Mouse (Mus musculus) forebrain, embryonic 11.5 days (tissue): Measurements from ENCODE around the gene Spock1. TPM values are rescaled to one million over a fixed set of nuclear protein-coding genes. Genes with fewer than 3 reads are reported as not detected.

ENCODE experiments used
- ATAC-seq: fragments of 200-750 bp; cut with Nextera tagmentation; replicated peaks from 2 replicates; pipeline ENCODE4 v1.8.0; 2017; ENCODE audit warnings: moderate TSS enrichment; ENCODE audit not compliant: low FRiP score
- DNase-seq: peaks from one replicate; pipeline ENCODE4 v3.0.0-alpha.2; 2017; ENCODE audit warnings: low spot score
- H3K27ac ChIP-seq: fragments of 300-500 bp; sonication (generic); 2 replicates; pipeline ENCODE4 v1.5.1; 2014; ENCODE audit warnings: low read depth, low read length
- H3K27me3 ChIP-seq: fragments of 300-500 bp; sonication (generic); 2 replicates; pipeline ENCODE4 v1.6.1; 2014; ENCODE audit warnings: mild to moderate bottlenecking, low read length, mixed read lengths; ENCODE audit not compliant: control insufficient read depth, insufficient read depth
- H3K36me3 ChIP-seq: fragments of 300-500 bp; sonication (generic); 2 replicates; pipeline ENCODE4 v1.6.1; 2014; ENCODE audit warnings: mild to moderate bottlenecking, low read length, moderate library complexity, mixed read lengths; ENCODE audit not compliant: control insufficient read depth, insufficient read depth
- H3K4me1 ChIP-seq: fragments of 300-500 bp; sonication (generic); replicated peaks from 2 replicates; pipeline ENCODE4 v1.6.1; 2014; ENCODE audit warnings: low read length, mixed read lengths; ENCODE audit not compliant: control insufficient read depth, insufficient read depth
- H3K4me2 ChIP-seq: fragments of 300-500 bp; sonication (generic); 2 replicates; pipeline ENCODE4 v1.6.1; 2014; ENCODE audit warnings: low read depth, mild to moderate bottlenecking, low read length, moderate library complexity, mixed read lengths; ENCODE audit not compliant: severe bottlenecking
- H3K4me3 ChIP-seq: fragments of 300-500 bp; sonication (generic); 2 replicates; pipeline ENCODE4 v1.5.1; 2014; ENCODE audit warnings: low read depth, low read length
- H3K9ac ChIP-seq: fragments of 300-500 bp; sonication (generic); 2 replicates; pipeline ENCODE4 v1.6.1; 2014; ENCODE audit warnings: low read length
- H3K9me3 ChIP-seq: fragments of 300-500 bp; sonication (generic); 2 replicates; pipeline ENCODE4 v1.6.1; 2016; ENCODE audit warnings: low read length, mixed read lengths; ENCODE audit not compliant: control insufficient read depth
- WGBS: fragments of 180-500 bp; shearing (Covaris S2); extraction: QIAGEN DNeasy Blood & Tissue Kit; methylation state at CpG from one replicate; pipeline ENCODE4 v1.1.7; 2014; 5-methylcytosine and 5-hydroxymethylcytosine counted together
- polyA plus RNA-seq: library from polyadenylated mRNA; unstranded; fragments of >200 nt; fragmentation: Nextera tagmentation; extraction: Ambion mirVana; gene quantifications from 2 replicates; pipeline ENCODE4 v1.2.1, GENCODE M21; 2014

The Spock1 gene
- polyA plus RNA-seq, 1 experiment from 2014 or later = 4.0 TPM

DNA sequence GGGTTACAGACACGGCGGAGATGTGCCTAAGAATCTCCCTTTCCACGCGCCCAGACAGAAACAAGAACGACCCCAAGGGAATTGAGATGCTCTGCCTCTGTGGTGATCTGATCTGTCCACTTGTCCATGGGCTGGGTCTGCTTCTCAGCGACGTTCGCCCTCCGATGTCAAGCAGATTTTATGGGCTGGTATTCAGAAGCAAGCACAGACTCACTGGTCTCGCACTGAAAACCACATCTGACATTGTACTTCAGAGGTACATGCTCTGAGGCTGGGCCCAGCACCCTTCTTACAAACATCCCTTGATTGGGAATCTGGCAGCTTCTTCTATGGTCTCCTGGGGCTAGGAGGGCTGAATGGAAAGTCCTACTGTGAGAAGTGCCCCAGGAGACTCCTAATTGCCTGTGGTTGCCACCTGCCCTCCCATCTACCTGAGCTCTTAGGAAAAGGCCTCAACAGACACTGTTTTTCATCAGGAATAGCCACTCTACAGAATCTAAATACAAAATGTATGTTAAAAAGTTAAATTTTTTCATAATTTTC is 51.8 kb downstream of the Spock1 start:
- Histone ChIP-seq H3K4me2 (no peak overlapping the region), H3K36me3 (no peaks in the 10 kb centered on the region), H3K9me3 (no peaks in the 10 kb centered on the region), H3K4me1 (no peaks in the 10 kb centered on the region; the same call in 1 of the 2 replicates), H3K27me3 (no peaks in the 10 kb centered on the region), H3K9ac (no peak overlapping the region), H3K27ac (no peak overlapping the region), H3K4me3 (no peak overlapping the region)
- 86% methylated on average over 10 of the region's 10 CpGs for WGBS
- DNase-seq = no peak
- ATAC-seq = no peak

DNA sequence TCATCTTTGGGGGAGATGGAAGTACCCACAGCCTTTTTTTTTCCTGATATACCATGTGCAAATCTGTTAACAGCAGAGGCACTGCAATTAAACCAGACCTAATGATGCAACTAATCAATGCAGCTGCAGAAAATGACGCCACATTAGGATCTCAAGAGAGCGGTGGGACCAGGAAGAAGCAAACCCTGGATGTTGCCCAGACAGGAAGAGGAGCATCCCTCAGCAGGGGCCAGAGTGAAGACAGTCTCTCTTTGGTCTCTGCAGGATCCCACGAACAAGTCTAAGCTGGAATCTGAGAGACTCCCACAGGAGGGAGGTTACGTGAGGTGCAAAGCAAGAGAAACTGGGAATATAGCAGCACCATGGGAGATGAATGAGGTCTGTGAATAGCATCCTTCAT is 52.4 kb downstream of the Spock1 start:
- no peak for DNase-seq
- H3K9ac ChIP-seq = no peak overlapping the region
- no peaks in the 10 kb centered on the region; the same call in 1 of the 2 replicates for H3K4me1 ChIP-seq
- no peak overlapping the region for H3K4me3 ChIP-seq
- no peak overlapping the region for H3K27ac ChIP-seq
- H3K4me2 ChIP-seq = no peak overlapping the region
- no peaks in the 10 kb centered on the region for H3K9me3 ChIP-seq
- no peaks in the 10 kb centered on the region for H3K36me3 ChIP-seq
- ATAC-seq = no peak
- no peaks in the 10 kb centered on the region for H3K27me3 ChIP-seq
- WGBS = 74% methylated on average over 4 of the region's 4 CpGs

DNA sequence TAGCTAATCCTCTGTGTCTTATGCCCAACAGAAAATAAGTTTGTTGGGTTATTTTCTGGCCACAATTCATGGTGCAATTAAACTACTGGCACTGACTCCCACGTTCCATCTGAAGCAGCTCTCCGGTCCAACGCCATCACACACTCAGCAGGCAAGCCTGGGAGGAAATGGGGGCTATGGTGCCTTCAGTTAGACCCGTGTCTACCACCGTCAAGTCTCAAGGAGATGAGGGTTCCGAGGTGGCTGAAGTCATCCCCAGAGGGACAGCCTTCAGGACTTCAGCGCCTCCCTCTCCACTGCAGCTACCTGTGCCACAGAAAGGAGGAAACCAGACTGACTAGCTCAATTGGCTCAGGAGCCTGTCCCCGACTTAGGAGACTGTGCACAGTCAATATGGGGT is 53.7 kb downstream of the Spock1 start:
- no peak overlapping the region for H3K9ac ChIP-seq
- DNase-seq (no peak), ATAC-seq (no peak)
- WGBS = 87% methylated on average over 8 of the region's 8 CpGs
- no peak overlapping the region for H3K4me2 ChIP-seq
- no peaks in the 10 kb centered on the region for H3K36me3 ChIP-seq
- H3K9me3 ChIP-seq = no peaks in the 10 kb centered on the region
- H3K27me3 ChIP-seq = no peaks in the 10 kb centered on the region
- no peaks in the 10 kb centered on the region; the same call in 1 of the 2 replicates for H3K4me1 ChIP-seq
- H3K27ac ChIP-seq = no peak overlapping the region
- H3K4me3 ChIP-seq = no peak overlapping the region

DNA sequence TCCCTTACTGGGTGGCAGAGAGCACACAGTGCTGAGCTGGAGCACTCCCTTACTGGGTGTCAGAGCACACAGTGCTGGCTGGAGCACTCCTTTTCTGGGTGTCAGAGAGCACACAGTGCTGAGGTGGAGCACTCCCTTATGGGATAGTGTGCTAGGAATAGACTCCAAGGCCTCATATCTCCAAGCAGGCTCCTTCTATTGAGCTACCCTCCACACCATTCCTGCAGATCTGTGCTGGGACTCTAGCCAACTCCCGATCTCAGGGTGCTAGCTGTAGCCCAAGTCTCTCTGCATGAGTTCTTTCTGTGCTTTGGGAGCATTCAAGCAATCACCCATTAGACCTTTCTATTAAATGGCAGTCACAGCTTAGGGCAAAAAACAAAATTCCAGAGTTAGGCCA is 54.5 kb downstream of the Spock1 start:
- H3K4me2 ChIP-seq = no peak overlapping the region
- no peaks in the 10 kb centered on the region for H3K36me3 ChIP-seq
- H3K9me3 ChIP-seq = no peaks in the 10 kb centered on the region
- 62% methylated on average over 1 of the region's 1 CpGs for WGBS
- ATAC-seq = no peak
- H3K4me1 ChIP-seq = no peaks in the 10 kb centered on the region; the same call in 1 of the 2 replicates
- H3K4me3 ChIP-seq = no peak overlapping the region
- H3K27me3 ChIP-seq = no peaks in the 10 kb centered on the region
- H3K9ac ChIP-seq = no peak overlapping the region
- DNase-seq = no peak
- no peak overlapping the region for H3K27ac ChIP-seq

DNA sequence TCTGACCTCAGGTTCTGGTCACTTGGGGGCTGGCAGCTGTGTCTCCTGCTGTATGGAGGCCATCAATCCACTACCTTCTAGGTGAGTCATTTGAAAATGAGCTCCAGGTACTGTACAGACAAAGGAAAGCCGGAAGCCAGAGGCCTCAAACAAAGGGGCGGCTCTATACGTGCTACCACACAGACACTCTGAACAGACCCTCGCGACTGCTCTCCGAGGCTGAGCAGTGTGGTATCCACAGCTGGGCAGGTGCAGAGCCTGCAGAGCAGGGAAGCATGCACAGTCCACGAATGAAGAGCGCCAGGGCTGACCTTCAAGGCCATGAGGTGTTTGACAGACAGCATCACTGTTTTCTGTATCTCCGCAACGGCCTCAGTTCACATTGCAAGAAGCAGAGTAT is 55.0 kb downstream of the Spock1 start:
- Histone ChIP-seq H3K4me1 (no peaks in the 10 kb centered on the region), H3K9me3 (no peaks in the 10 kb centered on the region), H3K9ac (no peak overlapping the region), H3K36me3 (no peaks in the 10 kb centered on the region), H3K4me3 (no peak overlapping the region), H3K27me3 (no peaks in the 10 kb centered on the region), H3K27ac (no peak overlapping the region), H3K4me2 (no peak overlapping the region)
- WGBS = 86% methylated on average over 10 of the region's 10 CpGs
- DNase-seq = no peak
- ATAC-seq = no peak

DNA sequence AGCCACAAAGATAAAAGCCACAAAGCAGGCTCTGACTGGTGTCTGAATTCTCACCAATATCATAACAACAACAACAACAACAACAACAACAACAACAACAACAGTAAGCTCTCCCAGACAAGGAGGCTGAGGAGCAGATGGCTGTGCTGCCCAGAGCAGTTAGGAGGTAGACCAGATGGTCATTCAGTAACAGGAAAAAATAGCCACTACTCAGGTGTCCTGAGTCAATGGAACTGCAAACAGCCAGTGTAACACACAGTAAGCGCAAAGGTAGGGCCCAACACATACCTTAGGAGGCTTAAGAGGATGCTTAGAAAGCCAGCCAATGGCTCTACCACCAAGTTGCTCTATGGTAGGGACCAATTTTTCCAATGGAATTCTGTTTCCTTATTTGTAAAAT is 59.2 kb downstream of the Spock1 start:
- H3K4me1 ChIP-seq = no peaks in the 10 kb centered on the region
- H3K4me2 ChIP-seq = no peak overlapping the region
- no peak for DNase-seq
- no peak overlapping the region for H3K4me3 ChIP-seq
- H3K27ac ChIP-seq = no peak overlapping the region
- no peaks in the 10 kb centered on the region for H3K36me3 ChIP-seq
- H3K9ac ChIP-seq = no peak overlapping the region
- ATAC-seq = no peak
- H3K27me3 ChIP-seq = no peaks in the 10 kb centered on the region
- H3K9me3 ChIP-seq = no peaks in the 10 kb centered on the region
- 90% methylated on average over 1 of the region's 1 CpGs for WGBS

DNA sequence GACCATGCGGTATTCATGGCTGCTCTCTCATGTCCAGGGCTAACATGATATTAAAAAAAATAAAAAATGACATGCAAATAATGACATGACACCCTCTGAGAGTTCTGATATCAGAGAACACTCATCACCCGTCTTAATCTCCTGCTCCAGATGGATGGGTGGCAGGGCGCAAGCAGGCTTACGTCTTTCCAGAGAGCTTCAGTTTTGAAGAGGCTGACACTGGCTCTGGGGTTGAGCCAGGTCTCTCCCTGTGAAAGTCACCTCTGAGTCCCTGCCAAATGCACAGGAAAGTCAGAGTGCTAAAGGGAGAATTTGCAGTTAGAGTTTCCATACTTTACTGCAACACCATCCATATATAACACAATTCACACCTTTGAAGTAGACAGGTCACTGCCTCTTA is 61.0 kb downstream of the Spock1 start:
- no peak overlapping the region for H3K4me2 ChIP-seq
- no peaks in the 10 kb centered on the region for H3K9me3 ChIP-seq
- no peaks in the 10 kb centered on the region for H3K36me3 ChIP-seq
- no peak for DNase-seq
- H3K4me3 ChIP-seq = no peak overlapping the region
- H3K4me1 ChIP-seq = no peaks in the 10 kb centered on the region
- H3K27ac ChIP-seq = no peak overlapping the region
- no peaks in the 10 kb centered on the region for H3K27me3 ChIP-seq
- H3K9ac ChIP-seq = no peak overlapping the region
- WGBS = 90% methylated on average over 4 of the region's 4 CpGs
- ATAC-seq = no peak

DNA sequence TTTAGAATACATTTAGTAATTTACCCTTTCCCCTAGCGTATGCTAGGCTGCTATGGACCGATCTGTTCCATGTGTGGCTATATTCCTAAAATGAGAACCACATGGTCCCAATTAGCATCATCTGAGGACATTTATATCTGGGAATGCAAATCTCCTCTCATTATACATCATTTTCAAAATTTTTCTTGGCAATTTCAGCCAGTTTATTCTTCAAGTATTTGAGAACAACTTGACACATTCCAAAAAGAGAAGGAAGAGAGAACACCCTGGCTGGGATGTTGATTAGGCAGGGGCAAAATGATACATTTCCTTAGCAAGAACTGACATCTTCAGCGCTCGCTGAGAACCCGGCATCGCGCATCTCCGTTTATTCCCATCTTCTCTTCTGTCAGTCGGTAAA is 61.7 kb downstream of the Spock1 start:
- DNase-seq (no peak), ATAC-seq (no peak)
- no peaks in the 10 kb centered on the region for H3K4me1 ChIP-seq
- H3K4me3 ChIP-seq = no peak overlapping the region
- H3K9ac ChIP-seq = no peak overlapping the region
- no peak overlapping the region for H3K4me2 ChIP-seq
- H3K27ac ChIP-seq = no peak overlapping the region
- 93% methylated on average over 9 of the region's 9 CpGs for WGBS
- no peaks in the 10 kb centered on the region for H3K27me3 ChIP-seq
- H3K9me3 ChIP-seq = no peaks in the 10 kb centered on the region
- H3K36me3 ChIP-seq = no peaks in the 10 kb centered on the region

DNA sequence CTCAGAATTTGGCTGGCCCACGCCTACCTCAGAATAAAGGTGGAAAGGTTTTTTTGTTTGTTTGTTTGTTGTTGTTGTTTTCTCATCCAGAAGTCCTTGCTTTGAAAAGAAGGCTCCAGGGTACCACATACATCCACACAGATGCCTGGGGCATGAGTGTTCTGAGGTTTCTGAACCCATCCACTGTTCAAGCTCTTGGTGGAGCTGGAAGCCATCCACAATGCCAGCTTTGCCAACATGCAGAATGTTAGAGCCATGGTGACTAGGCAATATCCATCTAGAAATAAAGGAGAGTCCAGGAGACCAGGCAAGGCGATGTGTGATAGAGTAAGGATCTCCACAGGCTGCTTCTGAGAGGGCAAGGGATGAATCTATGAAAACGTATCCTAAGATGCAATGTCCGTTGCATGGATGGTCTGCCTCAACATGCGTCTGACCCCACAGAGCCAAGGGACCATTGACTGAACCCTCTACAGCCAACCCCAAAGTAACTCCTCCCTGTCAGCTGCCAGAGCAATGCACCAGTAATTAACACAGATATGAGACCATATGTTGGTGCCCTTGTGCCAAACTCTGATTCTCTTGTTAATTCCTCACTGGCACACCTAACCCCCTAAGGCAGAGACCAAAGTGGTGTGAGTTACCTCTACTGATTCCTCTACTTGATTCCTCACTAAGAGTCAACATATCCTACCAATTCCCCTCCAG is 66.8 kb downstream of the Spock1 start:
- DNase-seq = no peak
- Histone ChIP-seq H3K9me3 (no peaks in the 10 kb centered on the region), H3K4me2 (no peak overlapping the region), H3K4me3 (no peak overlapping the region), H3K27me3 (no peaks in the 10 kb centered on the region), H3K9ac (no peak overlapping the region), H3K36me3 (no peaks in the 10 kb centered on the region), H3K27ac (no peak overlapping the region), H3K4me1 (no peaks in the 10 kb centered on the region)
- ATAC-seq = no peak
- WGBS = 91% methylated on average over 5 of the region's 5 CpGs
